Mouse (Mus musculus) frontal cortex, postnatal 36 days (tissue): ENCODE measurements around the gene Mcur1.

Experiments used
- DNase-seq, 2 experiments: peaks; one replicate each; pipeline ENCODE4 v3.0.0; 2022; ENCODE audit warnings: low spot score in 2 of 2

The Mcur1 gene

DNA sequence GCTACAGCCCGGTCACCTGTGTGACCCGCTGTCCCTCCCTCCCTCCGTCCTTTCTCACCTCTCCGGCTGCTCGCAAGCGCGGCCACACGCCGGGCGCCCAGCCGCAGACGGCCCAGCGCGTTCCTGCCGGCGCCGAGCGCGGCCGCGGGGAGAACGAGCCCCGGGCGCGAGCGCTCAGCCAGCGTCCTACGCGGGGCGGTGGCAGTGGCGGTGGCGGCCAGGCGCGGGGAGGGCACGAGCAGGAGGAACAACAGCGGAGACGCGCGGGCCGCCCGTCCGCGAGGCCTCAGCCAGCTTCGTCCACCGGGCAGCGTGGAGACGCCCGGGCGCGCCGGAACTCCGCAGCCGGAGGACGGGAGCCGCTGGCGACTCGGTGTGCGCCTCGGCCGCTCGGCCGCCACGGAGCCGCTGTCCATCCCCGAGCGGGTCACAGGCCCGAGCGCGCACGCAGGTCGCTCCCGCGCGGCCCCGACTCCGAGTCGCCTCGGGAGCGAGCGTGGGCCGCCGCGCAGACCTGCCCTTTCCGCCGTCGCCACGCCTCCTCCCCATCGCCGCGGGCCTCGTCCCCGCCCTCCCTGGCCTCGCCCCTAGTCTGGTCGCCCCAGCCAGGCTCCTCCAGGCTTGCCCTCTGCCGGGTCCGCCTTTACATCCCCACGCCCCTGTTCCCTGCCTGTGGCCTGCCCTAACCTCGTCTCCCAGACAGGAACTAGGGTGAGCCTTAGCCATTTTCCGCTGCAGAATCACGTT lies at the start of gene Mcur1:
Gene Mcur1, minus strand, starts transcription at position 481 of the 747 bp plus-strand sequence.
- DNase-seq, result peak; percentile 87 to 88

DNA sequence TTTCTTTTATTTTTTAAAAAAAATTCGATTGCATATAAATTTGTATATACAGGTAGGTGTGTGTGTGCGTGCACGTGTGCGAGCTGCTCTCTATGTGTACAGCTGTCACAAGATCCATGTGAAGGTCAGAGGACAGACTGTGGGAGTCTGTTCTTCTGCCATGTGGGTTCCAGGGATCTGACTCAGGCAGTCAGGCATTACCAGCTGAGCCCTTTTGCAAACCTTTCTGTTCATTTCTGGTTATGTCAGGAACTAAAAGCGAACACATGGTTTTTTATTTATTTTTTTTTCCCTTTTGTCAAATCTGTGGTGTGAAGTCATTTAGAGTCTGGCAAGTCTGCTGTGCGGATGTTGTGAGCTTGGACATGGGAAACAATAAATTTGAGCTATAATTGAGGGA lies 48.9 kb upstream of the Mcur1 start:
- DNase-seq, result no peak

DNA sequence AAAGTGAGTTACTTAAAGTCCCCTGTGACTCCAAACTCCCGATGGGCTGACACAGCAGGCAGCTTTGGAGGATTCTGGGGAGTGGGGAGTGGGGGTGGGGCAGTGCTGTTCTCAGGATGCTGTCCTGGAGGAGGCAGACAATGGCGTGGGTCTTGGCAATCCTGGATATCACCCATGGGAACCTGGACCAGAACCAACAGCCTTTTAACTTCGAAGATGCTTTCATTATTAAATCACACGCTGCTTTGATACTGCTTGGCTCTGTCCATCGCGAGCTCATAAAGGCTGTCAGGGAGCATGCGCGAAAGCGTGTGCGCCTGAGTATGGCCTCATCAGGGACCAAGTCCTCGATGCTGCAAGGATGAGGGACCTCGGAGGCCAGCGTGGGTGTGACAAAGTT lies 43.1 kb upstream of the Mcur1 start:
- no peak for DNase-seq

DNA sequence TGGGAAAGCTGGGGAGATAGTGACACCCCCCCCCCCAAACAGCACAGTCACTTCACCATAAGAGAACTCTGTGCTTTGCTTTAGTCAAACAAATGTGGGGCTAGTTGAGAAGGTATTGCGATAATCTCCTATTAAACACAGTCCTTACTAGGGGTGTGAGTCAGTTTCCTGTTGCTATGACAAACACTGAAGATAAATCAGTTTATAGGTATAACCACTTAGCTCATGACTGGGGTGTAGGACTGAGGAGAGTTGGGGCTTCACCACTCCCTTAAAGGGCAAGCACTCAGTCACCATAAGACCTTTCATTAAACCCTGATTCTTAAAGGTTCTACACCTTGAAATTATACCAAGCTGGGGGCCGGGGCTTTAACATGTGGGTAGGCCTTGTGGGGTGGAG lies 42.4 kb upstream of the Mcur1 start:
- DNase-seq, result no peak

DNA sequence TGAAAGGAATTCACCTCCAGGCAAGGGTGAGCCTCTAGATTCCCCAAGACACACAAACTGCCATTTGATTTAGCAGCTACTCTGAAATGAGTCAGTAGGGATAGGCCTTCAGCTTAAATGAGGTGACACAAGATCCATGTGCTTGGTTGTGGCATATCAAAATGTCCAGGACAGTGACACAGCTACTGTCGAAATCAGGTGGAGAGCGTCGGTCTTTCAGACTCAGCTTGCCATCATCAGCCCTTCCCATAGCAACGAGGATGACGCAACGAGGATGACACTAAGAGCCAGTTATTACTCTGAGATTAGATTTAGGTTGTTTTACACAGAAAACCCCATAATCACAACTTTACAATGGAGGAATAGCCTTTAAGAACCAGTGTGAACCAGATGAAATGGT lies 41.0 kb upstream of the Mcur1 start:
- DNase-seq, result no peak

DNA sequence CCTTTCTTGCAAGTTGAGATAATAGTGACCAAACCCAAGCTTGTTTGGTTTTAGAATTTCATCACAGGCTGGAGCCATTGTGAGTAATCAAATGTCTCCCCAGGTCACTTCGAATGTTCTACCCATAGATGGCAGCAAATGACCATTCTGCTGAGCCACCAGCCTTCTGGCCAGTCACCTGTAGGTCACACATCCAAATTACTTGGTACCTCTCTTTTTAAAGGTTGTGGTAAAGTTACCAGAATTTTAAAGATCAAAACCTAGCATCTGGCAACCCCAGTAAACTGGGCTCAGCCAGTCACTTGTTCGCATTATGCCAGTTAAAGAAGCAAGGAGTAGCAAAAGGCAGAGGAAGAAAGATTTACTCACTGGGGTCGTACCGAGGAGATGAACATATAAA lies 35.9 kb upstream of the Mcur1 start:
- peak in 1 of 2 experiments; percentile 63 for DNase-seq

DNA sequence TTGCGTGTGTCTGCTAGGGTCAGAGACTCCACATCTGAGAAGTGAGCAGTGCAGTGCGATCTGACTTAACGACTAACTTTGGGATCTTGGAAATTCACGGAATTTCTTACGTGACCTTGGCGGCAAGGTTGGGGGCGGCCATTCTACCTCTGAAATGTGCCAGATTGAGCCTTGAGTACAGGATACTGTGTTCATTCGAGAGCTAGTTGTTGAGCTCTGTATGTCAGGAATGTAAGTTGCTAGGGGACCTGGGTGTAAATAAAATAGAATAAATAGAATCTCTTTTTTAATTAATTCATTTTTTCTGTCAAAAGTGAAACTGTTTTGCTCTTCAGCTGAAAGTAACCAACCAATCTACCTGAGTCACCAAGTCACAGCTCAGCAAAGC lies 32.7 kb upstream of the Mcur1 start:
- no peak for DNase-seq

DNA sequence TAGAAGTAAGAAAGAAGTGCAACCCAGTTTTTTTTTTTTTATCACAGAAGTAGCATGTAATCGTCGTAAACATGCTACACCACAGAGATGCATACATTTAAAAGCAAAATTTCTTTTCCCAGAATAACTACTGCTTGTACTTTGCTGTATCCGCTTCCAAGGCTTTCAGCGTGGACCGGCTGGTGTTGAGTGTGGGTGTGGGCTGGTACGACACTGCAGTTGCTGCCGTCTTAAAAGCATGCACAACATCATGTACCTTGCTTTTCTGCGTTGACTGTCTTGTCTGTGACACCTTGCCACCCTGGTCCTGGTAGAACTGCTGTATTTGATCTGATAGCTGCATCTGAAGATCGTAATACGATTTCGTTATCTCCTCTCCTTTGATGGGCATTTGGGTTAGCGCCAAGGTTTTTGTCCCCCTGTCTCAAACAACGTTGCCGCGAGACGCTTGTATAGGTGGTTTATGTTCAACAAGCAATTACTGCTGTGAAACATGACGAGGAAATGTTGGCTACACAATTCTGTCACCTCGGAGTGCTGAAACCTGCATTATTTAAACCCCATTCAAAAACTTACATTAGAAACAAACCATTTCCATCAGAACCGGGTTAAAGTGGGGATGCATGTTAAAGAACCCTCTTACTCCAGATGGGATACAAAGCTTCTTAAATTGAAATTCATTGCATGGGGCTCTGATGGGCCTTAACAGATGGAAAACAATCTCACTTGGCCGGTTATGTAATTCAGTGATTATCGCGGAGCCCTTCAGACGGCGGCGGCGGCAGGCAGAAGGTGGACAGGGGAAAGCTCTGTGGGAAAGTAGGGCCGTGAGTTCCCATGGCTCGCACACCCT lies 32.1 kb upstream of the Mcur1 start:
- DNase-seq, result no peak

DNA sequence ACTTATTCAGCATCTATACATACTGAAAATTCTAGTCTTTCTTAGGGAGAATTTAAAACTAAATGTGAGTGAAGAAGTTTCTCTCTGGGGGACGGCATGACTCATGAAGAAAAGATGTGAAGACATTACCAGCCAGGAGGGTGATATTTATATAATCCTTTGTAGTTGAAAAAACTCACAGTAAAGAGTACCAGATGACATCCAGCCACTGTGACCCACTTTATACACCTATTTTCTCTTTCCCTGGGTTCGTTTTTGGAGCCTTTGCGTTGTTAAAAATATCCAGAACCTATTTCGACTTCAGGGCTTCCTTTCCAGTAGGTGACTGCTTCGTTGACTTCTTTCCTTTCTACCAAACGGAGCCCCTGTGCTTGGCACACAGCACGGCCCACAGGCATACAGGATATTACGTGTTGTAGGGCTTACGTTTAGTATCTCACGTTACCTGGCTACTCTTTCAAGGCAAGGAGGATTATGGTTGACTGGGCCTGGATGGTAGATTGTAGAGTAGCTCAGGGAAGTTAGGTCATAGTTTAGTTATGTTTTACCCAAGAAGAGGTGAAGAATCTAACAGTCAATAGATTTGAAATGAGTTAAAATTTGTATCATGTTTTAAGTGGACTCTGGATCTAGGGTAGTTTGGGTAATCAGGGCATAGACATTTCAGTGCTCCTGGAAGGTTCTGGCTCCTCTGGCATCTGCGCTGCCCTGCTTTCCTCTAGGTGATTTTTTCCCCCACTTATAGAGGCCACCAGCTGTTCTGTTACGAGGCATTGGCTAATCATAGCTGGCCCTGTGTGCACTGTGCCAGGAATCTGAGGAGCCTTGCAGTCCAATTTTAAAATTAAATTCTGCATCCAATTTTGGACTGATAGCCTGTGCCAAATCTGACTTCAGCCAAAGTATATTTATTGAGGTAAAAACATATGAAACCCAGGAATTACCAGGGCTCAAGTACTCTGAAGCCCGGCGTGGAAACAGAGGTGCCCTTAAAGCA lies 28.2 kb upstream of the Mcur1 start:
- no peak for DNase-seq

DNA sequence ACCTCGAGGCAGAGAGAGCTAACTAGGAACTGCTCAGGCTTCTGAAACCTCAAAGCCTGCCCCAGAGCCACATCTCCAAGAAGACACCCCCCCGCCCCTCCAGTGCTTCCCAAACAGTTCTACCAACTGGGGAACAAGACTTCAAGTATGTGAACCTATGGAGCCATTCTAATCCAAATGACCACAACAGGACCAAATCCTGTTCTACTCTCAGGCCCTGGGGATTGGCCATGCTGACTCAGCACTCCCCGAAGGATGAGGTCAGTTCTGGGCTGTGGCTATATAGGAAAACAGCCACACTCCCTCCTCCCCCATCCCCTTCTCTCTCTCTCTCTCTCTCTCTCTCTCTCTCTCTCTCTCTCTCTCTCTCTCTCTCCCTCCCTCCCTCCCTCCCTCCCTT lies 27.0 kb upstream of the Mcur1 start:
- no peak for DNase-seq

DNA sequence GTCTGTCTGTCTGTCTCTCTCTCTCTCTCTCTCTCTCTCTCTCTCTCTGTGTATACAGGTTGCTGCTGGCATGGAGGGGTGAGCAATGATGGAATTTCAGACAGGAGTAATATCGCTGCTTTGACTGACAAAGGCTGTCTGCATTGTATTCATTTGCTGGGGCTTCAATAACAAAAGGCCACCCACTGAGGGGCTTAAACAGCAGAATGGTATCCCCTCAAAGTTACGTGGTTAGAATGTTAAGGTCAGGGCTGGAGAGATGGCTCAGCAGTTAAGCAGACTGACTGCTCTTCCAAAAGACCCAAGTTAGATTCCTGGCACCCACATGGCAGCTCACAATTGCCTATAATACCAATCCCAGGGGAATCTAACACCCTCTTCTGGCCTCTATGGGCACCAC lies 25.3 kb upstream of the Mcur1 start:
- DNase-seq, result no peak

DNA sequence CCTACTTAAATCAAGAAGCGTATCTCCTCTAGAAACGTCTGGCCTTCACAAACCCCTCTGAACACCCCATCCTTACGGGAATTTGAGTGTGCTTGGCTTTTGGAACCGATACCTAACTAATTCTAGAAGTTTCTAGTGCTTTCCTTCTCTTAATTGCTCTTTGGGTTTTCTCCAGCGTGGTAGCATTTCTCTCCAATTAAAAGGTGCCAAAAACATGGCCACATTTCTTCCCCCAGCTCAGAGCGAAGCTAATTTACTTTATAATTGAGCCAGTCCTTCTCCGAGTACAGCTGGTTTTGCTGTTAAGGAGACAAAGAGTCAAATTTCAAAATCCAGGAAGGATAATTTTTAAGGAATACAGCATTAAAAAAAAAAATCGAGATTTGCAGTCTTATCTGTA lies 23.5 kb upstream of the Mcur1 start:
- DNase-seq, result no peak

DNA sequence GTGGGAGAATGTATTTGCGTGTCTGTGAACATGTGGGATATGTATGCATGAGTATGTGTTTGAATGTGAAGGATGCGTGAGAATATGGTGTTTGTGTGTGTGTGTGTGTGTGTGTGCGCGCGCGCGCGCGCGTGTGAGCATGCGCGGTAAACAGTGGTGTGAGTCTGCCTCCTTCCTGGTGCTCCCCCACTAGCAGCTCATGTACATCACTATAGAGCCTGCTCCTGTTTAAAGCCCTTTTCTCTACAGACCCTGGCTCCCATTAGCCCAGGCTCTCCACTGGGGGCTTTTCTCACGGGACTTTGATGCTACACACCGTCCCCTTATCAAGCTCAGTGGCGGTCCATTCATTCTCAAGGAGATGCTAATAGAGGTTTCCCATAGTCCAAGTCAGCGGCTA lies 23.0 kb upstream of the Mcur1 start:
- DNase-seq, result no peak

DNA sequence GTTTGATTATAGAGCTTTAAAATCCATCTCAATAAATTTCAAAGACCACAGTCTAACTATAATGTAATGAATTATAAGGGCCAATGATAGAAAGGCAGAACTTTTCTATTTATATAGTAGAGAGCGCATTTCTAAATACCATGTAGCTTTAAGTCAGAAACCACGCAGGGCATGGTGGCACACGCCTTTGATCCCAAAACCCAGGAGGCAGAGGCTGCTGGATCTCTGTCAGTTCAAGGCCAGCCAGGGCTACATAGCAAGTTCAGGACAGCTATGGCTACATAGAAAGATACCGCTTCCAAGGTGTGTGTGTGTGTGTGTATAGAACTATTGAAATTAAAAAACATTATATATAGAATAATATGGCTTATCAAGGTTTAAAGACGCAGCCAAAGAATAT lies 20.7 kb upstream of the Mcur1 start:
- DNase-seq, result no peak

DNA sequence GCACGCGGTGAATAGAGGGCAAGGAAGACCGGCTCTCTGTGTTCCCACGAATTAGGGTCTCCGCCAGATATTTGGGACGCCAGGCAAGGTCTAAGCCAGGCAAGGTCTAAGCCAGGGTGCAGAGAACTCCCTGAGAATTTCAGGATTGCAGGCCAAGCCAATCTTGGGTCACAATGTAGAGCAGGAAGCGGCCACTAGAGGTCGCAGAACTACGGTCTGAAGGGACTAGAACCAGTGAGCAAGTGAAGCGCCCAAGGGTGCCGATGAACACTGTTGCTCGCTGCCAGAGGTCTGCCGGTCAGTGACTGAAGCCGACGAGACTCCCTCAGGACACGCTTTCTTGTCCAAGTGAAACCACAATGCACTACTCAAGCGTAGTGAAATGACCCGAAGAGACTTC lies 19.7 kb upstream of the Mcur1 start:
- peak; percentile 46 to 63 for DNase-seq

DNA sequence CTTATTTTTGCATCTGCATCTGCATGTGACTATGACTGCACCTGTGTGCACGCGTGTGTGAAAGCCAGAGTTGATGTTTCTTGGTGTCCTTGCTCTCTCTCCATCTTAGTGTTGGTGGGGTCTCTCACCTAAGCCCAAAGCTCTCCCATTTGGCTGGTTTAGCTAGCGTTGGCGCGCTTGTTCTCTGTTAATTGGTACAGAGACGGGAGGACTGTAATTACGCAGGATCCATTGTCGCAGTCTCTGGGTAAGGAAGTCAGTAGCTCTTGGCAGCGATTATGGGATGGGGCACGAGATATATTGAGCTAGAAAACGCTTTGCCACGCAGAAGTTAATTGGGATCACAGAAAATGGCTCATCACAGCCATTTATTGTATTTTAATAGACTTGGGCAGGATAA lies 17.8 kb upstream of the Mcur1 start:
- no peak for DNase-seq

DNA sequence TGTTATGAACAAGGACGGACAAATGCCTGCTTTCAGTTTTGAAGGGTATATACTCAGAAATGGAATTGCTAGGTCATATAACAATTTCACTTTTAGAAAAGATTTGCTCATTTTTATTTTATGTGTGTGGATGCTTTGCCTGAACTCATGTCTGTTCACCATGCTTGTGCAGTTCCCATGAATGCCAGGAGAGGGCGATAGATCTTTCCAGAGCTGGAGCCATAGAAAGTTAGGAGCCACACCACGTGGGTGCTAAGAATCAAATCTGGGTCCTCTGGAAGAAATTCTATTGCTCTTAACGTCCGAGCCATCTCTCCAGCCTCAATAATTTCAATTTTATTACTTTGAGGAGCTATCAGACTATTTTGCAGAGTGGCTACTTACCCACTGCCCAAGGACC lies 17.3 kb upstream of the Mcur1 start:
- no peak for DNase-seq

DNA sequence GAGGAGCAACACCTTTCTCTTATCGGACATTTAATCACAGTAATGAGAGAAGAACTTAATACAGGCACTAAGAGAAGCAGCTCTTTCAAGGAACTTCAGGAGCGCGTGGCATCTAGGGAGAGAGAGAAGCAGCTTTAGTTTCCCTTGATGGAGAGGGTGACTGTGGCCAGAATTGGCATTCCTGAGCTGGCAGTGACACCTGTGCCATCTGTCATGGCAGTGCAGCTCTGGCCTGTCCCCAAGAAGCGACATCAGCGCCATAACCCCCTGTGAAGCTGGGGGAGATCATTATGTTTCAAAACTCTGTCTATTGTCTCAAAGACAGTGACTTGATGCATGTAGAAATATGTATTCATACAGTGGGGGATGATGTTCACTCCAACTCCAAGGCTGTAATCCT lies 15.4 kb upstream of the Mcur1 start:
- no peak for DNase-seq

DNA sequence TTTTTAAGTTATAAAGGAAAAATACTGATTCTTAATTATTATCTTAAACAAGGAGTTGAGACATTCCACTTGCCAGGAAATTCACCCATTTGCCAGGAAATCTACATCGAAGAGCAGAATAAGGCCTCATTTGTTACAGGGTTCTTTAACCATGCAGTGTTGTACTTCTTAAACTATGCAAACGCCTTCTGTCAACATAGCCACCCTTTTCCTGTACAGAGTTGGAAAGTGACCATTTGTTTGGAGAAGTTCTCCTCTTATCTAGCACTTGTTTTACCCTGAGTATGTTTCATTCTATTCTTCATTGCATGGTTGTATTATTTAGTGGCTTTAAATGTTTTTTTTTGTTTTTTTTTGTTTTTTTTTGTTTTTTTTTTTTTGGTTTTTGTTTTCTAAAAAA lies 14.0 kb upstream of the Mcur1 start:
- no peak for DNase-seq

DNA sequence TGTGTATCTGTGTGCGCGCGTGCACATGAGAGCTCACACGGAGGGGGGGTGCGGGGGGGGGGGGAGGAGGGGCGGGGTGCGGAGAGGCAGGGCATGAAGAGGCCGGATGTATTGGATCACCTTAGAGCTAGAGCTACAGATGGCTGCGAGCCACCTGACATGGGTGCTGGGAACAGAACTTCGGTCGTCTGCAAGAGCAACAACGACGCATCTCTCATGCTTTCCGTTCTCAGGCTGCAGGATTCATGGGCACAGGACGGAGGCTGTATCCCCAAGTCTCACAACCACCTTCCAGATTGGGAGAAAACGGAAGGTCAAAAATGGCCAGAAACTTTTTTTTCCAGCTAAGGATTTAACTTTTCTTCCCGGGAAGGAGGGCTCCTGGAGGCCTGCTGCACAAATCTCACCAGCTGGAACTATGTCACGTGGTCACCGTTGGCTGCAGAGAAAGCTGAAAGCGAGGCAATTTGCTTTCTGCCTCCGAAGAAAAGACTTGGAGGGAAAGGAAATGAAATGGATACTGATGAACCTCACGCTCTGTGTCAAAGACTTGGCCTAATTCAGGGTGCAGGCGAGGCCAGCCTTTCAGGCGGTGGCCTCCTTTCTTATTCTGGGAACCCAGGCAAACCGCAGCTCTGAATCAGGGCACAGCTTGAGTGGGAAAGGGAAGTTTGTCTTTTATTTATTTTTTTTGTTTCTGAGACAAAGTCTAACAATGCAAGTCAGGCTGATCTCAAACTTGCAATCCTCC lies 7.3 kb upstream of the Mcur1 start:
- peak in 1 of 2 experiments; percentile 42 for DNase-seq

DNA sequence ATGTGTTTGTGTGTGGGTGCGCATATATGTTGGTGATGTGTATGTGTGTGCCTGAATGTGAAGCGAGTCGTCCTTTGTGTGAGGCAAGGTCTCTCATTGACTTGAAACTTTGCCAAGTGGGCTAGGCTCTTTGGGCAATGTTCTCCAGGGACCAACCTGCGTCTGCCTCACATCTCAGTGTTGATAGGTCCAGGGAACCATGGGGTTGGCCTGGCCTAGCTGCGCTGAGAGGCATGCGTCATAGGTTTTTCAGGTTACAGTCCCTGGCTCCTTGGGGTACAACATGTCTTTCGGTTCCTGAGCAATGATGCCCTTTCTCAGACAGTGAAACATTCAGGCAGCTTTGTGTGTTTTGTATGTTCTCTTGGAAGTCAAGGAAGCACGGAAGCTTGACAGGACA lies 6.2 kb upstream of the Mcur1 start:
- no peak for DNase-seq
